Mouse (Mus musculus) lung, adult 18-20 months (tissue): ENCODE measurements around the gene Homer2.

Experiments used
- DNase-seq, 2 experiments: peaks; one replicate each; pipeline ENCODE4 v3.0.0; 2022; ENCODE audit warnings: mixed read lengths in 2 of 2

Gene Homer2

GRCm38 (mm10) chr7:81557985-81558360 is 149.4 kb downstream of the Homer2 start:
- no peak for DNase-seq

GRCm38 (mm10) chr7:81557252-81557984 is 149.9 kb downstream of the Homer2 start:
- DNase-seq, result peak; percentile 18 to 35

GRCm38 (mm10) chr7:81556839-81557238 is 150.5 kb downstream of the Homer2 start:
- no peak for DNase-seq

GRCm38 (mm10) chr7:81554369-81554768 is 153.0 kb downstream of the Homer2 start:
- DNase-seq, result no peak

GRCm38 (mm10) chr7:81553589-81553988 is 153.7 kb downstream of the Homer2 start:
- DNase-seq, result no peak
